Mouse (Mus musculus) cerebellum, adult 11-12 months (tissue): ENCODE measurements around the gene Bst1.

Experiments used
- DNase-seq: peaks from one replicate; pipeline ENCODE4 v3.0.0; 2022

The Bst1 gene

DNA sequence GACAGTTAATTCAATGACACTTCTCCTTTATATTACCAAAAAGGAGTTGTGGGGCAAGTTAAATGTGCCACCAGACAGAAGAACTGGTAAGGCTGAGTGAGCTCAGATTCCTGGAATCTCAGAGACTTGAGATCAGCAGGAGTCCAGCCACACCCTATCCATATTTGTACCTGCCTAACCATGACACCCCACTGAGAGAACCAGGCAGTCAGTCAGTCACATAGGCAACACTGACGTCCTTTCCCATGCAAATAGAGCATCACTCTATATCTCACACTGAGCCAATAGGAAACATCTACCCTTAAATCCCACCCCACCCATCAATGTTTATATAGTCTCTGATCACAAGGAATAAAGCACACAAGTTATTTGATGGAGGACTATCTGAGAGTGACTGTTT lies 2.9 kb upstream of the Bst1 start:
- no peak for DNase-seq

DNA sequence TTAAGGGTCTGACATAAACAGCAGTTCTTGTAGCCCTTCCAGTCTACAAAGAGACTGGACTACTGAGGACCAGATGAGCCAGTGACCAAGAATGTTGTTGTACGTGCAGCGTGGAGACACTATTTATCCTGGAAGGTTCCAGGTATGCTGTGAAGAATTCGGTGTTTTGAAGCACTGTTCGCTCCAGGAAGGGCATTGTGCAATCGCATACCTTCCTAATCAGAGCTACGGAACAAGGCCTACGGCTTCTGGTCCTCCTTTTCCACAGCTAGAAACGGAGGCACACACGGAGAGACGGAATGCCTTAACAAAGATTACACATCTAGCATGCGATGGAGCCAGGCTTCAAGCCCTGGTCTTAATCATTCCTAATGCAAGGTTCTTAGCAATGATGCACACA lies 2.1 kb downstream of the Bst1 start:
- no peak for DNase-seq

- DNase-seq, result no peak
Measured at GRCm38 (mm10) chr5:43821538-43821937, 2.9 kb downstream of the Bst1 start, which contains the start of gene Fbxl5. Gene Fbxl5, minus strand, starts transcription at chr5:43821638.

DNA sequence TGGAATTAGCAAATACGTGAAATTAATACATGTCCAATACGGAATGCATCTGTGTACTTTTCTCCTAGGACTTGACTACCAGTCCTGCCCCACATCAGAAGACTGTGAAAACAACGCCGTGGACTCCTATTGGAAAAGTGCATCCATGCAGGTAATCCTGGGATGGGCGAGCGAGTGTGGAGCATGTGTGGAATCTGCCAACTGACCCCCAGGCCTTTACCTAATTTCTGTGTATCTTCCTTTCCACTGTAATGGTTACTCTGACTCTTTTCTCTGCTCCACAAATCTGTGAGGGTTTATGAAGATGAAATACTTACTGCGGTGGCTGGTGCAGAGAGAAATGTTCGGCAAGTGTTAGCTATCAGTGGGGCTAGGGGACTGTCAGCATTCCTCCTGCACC lies 3.5 kb downstream of the Bst1 start:
- DNase-seq, result no peak

- DNase-seq, result no peak
Measured at GRCm38 (mm10) chr5:43822824-43823223, 4.1 kb downstream of the Bst1 start.

GRCm38 (mm10) chr5:43824580-43824979 lies 5.9 kb downstream of the Bst1 start:
- no peak for DNase-seq

- DNase-seq, result no peak
Measured at GRCm38 (mm10) chr5:43826883-43827282, 8.2 kb downstream of the Bst1 start.

GRCm38 (mm10) chr5:43827366-43827765 lies 8.7 kb downstream of the Bst1 start:
- no peak for DNase-seq

DNA sequence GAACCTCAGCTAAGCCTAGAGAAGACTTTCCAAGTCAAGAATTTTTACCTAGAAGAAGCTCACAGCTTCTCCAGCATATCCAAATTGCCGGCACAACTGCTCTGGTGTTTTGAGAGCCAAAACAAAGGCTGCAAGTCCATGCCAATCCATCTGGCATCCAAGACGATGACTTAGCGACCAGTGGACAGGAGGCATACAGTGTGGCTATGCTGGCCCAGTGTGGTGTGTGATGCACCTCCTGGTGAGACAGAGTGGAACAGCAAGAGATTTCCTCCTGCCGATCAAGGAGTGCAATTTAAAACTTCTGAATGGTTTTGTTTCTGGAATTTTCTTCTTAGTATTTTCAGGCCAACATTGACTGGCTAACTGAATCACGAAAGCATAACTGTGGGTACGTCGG lies 17.9 kb downstream of the Bst1 start:
- peak; percentile 6 for DNase-seq

DNA sequence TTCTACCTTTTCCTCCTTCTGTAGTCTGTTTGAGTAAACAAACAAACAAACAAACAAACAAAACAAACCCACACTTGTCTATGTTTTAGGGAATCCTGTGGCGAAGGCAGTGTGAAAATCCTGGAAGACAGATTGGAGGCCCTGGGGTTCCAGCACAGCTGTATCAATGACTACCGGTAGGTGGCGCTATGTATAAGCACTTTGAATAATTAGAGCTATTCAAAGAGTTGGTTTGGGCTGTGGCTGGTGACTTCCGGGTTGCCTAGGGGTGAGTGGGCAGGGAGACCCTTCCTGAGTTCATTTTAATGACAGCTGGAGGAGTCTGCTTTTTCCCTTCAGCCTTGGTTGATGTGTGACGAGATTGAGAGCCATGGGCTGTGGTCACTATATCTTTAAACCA lies 18.7 kb downstream of the Bst1 start:
- peak; percentile 6 for DNase-seq

- DNase-seq, result peak; percentile 19
Measured at GRCm38 (mm10) chr5:43841144-43842010, 22.7 kb downstream of the Bst1 start.

- DNase-seq, result no peak
Measured at GRCm38 (mm10) chr5:43842011-43842285, 23.3 kb downstream of the Bst1 start.

DNA sequence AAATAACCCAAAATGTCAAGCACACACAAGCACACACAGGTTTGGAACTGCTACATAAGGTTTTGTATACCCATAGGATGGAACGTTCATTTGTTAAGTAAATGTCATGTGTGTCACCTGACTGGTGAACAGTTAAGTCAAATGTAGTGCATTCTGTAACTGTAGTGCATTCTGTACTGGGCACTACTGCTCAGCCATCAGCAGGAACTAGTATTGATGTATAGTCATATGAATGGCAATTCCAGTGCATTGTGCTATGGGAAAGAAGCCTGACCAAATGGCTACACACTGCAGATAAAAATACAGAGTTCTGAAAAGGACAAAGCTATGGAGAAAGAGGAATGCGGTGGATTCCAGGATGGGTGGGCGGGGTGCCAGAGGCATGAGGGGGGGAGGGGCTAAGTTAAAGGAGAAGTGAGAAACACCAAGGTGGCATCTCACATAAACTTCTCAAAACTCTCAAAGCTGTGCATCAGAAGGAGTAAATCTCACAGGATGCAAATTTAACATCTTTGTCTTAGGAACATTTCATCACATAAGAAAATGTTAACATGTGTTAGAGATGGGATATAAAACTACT lies 24.0 kb downstream of the Bst1 start:
- no peak for DNase-seq

DNA sequence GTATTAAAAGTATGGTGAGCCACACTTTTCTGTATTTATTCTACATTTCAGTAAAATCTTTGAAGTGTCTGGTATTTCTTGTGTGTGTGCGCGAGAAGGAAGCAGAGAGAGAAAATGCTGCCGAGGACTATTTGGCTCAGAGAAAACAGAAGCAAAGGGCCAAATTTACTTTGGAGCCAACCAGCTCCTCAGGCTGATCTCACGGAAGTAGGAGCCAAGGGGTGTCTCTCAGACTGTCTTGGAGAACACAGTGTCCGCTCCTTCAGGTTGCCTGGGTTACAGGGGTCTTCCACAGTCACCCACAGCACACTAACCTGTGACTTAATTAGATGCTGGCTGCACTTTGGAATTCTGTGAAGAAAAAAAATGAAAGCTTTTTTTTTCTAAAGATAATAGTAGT lies 26.4 kb downstream of the Bst1 start:
- DNase-seq, result peak; percentile 6

DNA sequence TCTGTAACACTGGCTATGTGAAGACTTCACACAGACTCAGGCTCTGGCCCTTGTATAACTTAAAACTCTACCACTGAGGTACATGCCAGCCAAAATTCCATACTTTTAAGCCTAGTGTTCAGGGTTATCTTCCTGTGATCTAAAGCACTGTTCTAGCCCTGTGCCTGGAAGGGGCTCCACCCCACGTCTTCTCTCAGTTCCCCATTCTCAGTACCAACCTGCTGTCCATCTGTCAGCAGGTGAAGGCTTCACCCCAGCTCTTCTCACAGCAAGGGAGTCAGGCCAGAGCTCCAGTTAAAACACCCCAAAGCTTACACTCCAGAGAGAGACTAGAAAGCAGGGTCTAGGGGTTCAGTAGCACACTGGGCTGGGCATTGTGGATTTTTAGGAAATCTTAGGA lies 27.0 kb downstream of the Bst1 start:
- no peak for DNase-seq

GRCm38 (mm10) chr5:43846227-43846626 lies 27.5 kb downstream of the Bst1 start:
- no peak for DNase-seq

GRCm38 (mm10) chr5:43847555-43847954 lies 28.9 kb downstream of the Bst1 start:
- DNase-seq, result no peak

DNA sequence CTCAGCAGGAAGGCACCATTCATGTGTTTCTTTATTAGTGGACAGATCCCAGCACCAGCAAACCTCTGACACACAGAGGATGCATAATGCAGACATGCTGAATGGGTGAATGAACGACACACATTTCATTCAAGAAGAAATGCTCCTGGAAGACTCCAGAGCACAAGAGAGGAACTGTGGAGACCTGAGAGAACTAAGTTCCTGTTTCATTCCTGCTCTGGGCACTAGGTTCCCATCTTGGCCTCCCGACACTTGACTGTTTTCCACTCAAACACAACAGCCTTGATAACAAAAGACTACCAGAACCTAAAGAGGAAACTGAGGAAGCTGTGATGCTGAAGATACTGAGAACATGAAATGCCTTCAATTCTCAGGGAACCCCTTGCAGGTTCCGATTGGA lies 29.6 kb downstream of the Bst1 start:
- no peak for DNase-seq

DNA sequence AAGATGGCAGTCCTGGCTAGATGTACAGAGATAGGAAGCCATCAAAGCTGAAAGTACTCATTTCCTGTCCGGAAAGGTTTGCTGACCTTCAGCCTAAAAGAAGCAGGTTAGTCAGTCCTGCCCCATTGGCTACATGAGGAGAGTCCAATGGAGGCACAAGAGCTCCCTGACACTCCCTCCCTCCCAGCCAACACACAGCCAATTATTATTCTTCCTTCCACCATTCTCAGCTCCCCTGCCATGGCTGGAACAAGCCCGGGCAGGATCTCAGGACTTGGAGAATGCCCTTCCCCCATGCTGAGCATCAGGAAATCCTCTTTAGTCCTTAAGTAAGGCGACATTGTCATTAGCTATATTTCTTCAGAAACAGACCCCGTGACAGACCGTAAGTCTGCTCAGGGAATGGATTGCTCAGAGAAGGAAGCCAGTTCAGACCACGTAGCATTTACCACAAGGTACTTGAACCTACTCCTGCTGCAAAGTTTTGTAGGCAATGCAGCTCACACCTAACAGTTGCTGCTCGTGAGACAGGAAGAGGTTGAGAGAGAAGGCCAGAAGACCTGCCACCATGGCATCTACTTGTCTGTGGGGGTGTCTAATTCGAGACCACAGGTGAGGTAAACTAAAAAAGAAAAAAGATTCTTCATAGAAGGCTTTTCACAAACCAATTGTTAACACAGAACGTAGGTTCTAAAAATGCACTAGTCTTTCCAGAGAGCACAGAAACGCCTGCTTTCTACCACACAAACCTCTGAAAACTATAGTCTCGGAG lies 34.6 kb downstream of the Bst1 start:
- no peak for DNase-seq

- no peak for DNase-seq
Measured at GRCm38 (mm10) chr5:43853868-43854488, 35.3 kb downstream of the Bst1 start.

DNA sequence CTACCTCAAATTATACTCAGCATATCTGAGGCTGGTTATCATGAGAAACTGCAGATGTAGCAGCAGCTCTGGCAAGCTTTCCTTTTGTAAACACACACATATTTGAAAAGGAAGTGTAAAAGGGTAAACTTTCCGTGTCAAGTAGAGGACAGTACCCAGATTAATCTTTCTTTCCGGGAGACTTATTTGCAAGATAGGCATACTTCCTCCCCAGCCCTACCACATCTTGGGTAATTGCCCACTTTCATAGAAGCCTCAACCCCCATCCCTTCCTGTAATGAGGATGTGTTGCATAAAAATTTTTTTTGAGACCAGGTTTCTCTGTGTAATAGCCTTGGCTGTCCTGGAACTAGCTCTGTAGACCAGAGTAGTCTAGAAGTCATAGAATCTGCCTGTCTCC lies 37.1 kb downstream of the Bst1 start:
- DNase-seq, result no peak

DNA sequence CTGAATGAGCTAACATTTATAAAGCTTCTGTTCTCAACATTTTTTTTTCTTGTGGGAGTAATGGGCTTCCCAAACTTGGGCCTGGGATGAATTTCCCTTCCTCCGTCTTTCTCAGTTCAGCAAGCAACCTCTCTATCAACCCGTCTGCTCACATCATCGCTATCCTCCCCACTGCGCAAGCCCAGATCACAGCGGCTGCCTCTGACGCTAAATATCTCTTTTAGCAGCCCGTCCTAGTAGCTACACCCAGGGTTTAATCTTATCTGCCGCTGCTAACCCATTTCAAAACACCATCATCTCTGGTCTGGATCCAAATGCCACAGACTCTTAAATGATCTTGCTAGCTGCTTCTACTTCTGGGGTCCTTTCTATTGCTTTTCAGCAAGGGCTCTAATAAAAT lies 41.0 kb downstream of the Bst1 start:
- no peak for DNase-seq

- no peak for DNase-seq
Measured at GRCm38 (mm10) chr5:43860096-43860495, 41.4 kb downstream of the Bst1 start.
